Mouse (Mus musculus) B cell, adult 67 days (primary cell): ENCODE data around the gene Actr5. TPM values are rescaled to one million over a fixed set of nuclear protein-coding genes. Genes with fewer than 3 reads are reported as not detected.

ENCODE experiments used
- total RNA-seq, 2 experiments: library from RNA; stranded (reverse); gene quantifications; 4 replicates each; pipeline ENCODE4 v1.2.4; 2023

Actr5 gene
- total RNA-seq, result 10 to 100 TPM; 51.1 to 55.8 TPM

DNA sequence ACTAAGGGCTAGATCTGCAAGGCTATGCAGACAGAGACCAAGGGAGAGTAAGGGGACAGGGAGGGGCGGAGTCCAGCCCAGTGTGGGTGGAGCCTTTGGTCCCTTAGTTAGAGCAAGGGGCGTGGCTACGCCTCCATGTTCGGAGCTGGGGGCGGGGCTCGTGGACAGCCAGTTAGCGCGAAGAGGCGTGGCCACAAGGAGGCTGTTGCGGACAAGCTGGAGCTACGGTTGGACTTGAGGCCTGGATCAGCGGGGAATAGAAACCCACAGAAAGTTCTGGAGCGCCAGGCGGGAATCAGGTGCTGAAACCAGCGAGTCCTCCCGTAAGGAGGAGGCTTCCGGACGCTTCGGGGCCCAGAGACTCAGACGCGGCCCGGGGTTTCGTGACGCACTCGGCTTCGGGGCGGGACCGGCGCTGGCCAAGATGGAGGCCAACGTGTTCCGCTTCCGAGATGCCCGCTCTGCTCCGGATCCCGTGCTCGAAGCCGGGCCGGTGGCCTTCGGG lies at the start of gene Actr5:
TSS of gene Actr5 (plus strand) at position 171 of the 505 bp plus-strand sequence.

DNA sequence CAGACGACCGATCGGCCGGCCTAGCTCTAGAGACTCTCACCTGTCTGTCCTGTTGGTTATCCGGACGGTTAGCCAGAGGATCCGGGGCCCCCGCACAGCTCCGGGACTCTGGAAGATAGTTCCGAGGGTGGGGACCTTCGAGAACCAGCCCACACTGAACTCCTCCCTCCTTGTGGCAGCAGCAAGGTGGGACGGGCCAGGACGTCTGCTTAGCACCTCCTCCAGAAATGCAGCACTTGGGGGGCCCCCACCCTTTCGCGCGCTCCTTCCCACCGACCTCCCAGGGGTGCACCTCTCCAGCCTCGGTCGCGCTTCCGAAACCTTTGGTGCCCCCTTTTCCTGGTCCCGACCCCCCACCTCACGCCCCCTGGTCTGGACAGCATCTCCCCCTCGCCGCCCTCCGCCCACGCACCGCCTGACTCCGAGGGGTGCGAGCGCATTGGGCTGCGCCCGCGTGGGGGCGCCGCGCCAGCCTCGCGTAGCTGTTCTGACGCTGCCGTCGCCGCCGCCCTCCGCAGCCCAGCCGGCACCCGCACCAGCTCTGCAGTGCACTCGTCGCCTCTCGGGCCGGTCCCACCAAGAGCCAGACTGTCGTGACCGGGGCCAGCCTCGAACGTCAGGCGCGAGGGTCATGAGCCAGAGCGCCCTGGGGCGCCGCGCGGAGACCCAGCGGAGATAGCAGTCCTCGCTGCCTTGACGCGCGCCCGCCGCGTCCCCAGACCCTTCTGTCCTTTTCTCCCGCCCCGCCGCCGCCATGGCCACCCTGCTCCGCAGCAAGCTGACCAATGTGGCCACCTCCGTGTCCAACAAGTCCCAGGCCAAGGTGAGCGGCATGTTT lies 14.0 kb upstream of the Actr5 start, which contains the start of gene Slc32a1:
TSS of gene Slc32a1 (plus strand) at position 280 of the 838 bp plus-strand sequence.

DNA sequence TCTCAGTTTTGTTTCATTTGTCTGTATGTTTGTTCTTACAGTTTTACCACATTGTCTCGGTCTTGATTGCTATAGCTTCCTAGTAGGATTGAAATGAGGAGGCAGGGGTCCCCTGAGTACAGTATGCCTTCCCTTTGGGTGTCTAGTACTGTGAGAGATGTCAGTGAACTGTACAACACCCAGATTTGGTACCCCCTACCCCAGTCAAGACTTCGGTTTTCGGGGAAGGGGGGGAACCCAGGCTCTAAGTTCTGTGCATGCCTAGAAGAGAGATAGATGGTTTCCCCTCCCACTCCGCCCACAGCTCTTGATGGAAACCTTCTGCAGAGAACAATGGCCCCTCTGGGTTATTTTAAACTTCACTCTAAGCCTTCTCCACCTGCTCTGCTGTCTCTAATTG lies 40.4 kb downstream of the Actr5 start, which contains the start of gene Ppp1r16b:
TSS of gene Ppp1r16b (plus strand) at position 301 of the 400 bp plus-strand sequence.

Other genes starting within 250 kb of the Actr5 start
- not detected for gene Snhg11, start 249.2 kb upstream of the Actr5 start, total RNA-seq
- 10 to 100 TPM; 67.6 to 92.0 TPM for gene Ralgapb, start 215.0 kb upstream of the Actr5 start, total RNA-seq
- gene Adig, start 122.3 kb upstream of the Actr5 start, total RNA-seq, result 1 to 10 TPM in 1 of 2 experiments, not detected in 1; 2.3 TPM
- not detected for gene Arhgap40, start 112.1 kb upstream of the Actr5 start, total RNA-seq
- gene Slc32a1, start 14.1 kb upstream of the Actr5 start, total RNA-seq, result under 1 TPM in 1 of 2 experiments, not detected in 1; 0.39 TPM
- gene Ppp1r16b, start 40.5 kb downstream of the Actr5 start, total RNA-seq, result 100 to 1,000 TPM; 170 to 198 TPM
- 1 to 10 TPM; 1.4 to 1.6 TPM for gene Fam83d, start 143.2 kb downstream of the Actr5 start, total RNA-seq
- 10 to 100 TPM; 33.0 to 40.5 TPM for gene Dhx35, start 169.9 kb downstream of the Actr5 start, total RNA-seq